Mouse (Mus musculus) layer of hippocampus, adult 9-10 months (tissue): ENCODE measurements around the gene F2rl3.

Experiments used
- DNase-seq: peaks from one replicate; pipeline ENCODE4 v3.0.0; 2022; ENCODE audit warnings: low spot score

F2rl3 gene

DNA sequence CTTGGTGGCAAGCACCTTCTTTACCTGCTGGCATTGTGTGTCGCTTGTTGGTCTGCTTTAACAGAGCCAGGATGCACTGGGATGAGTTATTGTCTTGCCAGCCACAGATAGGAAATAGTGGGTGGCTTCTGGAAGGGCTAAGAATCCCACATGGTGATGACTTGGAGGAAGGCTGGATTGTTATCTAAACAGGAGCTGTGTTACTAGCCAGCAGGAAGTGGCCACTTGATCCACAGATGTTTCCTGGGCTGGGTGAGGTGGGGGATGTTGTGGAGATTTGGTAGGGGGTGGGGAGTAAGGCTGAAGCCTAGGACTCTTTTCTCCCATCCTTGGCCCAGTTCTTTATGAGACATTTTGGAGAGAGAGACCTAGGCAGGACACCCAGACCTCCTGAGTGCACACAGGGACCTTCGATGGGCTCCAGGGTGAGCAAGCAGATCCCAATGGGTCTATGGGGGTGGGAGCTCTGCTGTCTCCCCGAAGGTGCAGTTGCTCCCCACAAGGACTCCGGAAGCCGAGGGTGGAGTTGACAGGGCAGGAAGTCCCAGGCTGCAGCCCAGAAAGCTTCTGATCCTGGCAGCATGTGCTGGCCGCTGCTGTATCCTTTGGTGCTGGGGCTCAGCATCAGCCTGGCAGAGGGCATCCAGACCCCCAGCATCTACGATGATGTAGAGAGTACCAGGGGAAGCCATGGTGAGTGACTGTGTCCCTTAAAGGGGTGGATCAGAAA is at the start of gene F2rl3:
Gene F2rl3, plus strand, starts transcription at position 559 of the 730 bp plus-strand sequence.
- DNase-seq, result no peak

DNA sequence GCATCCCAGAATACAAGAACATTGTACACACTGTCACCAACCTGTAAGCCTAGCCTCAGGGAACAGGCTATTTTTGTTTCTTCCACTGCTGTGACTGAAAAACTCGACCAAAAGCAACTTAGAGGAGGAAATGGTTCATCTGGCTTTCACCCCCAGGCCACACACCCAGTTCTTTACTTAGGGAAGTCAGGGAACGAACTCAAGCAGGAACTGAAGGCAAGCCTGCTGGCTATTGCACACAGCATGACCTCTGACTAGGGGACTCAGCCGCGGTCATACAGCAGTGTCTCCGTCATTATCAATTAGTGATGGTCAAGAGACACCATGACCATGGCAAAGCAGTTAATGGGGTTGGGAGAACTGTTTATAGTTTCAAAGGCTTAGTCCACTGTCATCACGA is 49.1 kb upstream of the F2rl3 start:
- DNase-seq, result no peak

DNA sequence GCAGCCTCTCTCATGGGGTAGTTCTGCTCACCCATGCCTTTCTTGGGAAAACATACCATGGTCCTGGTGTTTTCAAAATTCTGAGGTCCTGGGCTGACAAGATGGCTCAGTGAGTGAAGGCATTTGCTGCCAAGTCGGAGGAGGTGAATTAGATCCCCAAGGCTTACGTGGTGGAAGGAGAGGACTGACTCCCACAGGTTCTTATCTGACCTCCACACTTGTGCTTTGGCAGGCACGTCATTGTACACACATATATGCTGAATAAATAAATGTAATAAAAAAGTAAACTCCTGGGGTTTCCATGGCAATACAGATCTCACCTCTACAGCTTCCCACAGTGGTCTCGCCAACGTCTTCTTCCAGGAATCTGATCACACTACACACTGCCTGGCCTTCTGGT is 45.1 kb upstream of the F2rl3 start:
- no peak for DNase-seq

DNA sequence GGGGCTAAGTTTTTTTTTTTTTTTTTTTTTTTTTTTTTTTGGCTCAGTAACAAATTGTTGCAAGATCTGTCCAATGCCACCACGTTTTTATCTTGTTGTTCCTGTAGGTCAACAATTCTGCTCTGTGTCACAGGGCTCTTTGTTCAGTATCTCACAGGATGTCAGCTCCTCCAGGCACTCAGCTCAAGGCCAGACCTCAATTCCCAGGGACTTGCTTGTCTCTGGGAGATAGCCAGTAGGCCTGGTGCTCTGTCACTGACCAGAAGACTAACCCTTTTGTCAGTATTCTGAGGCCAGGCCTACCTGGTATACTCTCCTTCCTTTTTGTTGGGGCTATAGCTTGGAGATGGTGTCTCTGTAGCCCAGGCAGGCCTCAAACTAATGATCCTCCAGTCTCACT is 41.1 kb upstream of the F2rl3 start:
- no peak for DNase-seq

DNA sequence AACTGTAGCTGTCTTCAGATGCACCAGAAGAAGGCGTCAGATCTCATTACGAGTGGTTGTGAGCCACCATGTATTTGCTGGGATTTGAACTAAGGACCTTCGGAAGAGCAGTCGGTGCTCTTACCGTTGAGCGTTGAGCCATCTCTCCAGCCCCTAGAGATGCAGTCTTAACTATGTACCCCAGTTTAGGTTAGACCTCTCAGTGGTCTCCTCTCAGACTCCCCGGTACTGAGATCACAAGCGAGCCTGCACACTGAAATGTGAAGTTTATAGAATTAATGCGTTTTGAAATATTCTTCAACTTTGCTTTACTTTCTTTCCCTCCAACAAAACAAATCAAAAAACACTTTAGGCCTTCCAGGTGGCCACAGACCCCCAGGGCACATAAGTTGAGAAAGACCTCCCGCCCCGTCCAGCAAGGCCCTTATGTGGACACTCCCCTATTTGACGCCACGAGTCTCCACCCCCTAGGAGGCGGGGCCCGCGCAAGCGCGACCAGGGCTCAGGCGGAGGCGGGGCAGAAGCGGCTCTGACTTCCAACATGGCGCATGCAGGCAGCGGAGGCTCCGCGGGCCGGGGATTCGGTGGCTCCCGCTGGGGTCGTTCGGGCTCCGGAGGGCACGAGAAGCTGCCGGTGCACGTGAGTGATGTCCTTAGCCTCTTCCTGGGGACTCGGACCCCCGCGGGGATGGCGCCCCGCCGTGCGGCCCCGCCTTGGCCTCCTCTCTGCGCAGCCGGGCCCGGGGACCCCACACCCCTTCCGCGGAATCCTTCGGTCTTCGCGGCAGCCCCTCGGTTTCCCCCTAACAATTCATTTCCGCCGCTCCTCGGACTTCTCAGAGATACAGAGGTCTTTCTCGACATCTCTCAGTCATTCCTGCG is 38.7 kb upstream of the F2rl3 start, which contains the start of gene Sin3b:
Gene Sin3b, plus strand, starts transcription at position 517 of the 882 bp plus-strand sequence.
- DNase-seq, result peak; percentile 63

DNA sequence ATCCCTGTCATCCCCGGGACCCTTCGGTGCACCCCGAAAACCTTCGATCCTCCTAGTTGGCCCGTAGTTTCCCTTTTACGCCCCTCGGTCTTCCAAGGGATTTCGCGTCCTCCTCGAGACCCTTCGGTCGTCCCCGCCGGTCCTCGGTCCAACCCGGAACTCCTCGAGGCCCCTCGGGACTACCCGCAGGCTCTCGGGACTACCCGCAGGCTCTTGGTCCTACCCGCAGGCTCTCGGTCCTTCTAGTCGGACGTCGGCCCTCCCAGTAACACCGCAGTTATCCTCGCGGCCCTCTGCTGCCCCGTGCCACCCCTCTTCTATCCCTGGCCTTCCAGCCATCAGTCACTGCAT is 38.1 kb upstream of the F2rl3 start:
- no peak for DNase-seq

DNA sequence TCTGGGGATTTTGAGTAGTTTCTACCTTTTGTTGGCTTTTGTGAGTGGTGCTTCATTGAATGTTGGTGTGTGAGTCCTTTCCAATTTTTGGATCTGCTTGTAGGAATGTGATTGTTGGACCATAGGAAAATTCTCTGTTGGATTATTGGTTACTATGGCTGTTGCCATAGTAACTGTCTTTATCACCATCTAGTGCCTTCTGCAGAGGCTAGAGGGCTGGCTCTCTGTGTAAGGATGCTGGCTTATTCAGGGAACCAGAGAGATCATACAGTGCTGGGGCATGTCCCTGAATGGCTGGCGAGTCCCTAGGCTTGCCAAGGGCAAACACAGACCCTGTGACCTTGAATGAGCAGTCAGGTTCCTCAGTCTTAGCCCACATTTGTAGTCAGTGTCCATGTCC is 33.0 kb upstream of the F2rl3 start:
- no peak for DNase-seq

DNA sequence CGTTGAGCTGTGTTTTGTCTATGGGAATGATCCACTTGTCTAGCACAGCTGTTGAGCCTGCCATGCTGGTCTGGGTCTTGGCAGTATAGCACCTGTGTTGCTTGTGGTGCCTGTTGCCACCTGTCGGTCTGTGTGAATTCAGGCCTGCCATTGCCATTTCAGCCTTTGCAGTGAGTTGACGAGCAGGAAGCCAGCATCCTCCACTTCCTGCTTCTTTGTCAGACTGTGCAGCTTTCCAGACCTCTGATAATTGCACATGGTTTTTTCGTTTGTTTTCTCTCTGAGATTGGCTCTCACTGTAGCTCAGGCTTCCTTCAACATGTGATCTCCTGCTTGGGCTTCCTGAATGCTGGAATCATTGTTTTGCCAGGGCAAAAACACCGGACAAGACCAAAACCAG is 26.7 kb upstream of the F2rl3 start:
- DNase-seq, result no peak

DNA sequence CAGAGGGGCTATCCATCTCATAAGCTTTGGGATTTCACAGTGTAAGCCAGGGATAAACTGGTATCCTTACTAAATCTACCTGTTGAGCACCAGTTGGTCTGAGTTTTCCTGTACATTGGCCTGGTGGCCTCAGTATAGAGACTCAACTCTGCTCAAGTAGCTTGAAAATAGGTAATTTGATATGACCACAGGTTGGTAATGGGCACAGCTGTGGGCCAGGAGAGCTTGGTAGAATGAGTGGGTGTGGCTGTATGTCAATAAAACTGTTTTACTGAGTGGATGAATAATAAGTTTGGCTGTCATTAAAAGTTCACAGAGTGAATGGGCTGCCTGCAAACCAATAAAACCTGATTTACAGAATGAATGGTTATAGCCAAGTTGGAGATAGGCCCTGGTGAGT is 24.8 kb upstream of the F2rl3 start:
- DNase-seq, result no peak

DNA sequence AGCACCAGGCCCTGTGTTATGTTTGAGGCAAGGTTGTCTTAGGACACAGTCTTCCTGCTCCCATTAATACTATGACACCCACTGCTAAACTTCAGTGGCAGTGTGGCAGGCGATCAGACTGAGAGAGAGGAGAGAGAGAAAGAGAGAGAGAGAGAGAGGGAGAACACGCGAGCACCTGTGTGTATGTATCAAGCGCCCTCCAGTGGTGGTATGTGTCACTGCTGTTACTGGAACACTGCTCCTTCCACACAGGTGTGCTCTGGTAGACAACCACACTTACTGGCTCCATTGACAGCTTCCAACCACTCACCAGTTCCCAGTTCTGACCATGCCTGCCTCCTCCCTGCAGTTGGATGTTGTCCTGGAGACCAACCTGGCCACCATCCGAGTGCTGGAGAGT is 15.6 kb upstream of the F2rl3 start:
- no peak for DNase-seq

DNA sequence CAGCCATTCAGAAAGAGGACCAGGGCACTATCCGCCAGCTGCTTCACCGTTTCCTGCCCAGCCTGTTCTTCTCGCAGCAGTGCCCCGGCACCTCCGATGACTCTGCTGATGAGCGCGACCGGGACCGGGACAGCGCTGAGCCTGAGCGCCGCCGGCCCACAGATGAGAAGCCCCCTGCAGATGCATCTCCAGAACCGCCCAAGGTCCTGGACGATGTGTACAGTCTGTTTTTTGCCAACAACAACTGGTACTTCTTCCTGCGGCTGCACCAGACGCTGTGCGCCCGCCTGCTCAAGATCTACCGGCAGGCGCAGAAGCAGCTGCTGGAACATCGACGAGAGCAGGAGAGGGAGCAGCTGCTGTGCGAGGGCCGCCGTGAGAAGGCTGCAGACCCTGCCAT is 11.8 kb upstream of the F2rl3 start:
- DNase-seq, result no peak

DNA sequence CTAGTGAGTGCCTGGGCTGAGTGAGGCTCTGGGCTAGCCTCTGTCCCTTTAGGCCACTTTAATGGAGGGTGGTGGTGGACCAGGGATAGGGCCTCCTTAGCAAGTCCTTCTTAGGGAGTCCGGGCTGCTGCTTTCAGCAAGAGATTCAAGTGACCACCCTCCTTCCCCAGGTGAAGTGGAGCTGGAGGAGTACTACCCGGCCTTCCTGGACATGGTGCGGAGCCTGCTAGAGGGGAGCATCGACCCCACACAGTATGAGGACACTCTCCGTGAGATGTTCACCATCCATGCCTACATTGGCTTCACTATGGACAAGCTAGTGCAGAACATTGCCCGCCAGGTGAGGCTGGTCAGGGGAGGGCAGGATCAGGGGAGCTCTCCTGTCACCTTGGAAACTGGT is 11.4 kb upstream of the F2rl3 start:
- DNase-seq, result no peak

DNA sequence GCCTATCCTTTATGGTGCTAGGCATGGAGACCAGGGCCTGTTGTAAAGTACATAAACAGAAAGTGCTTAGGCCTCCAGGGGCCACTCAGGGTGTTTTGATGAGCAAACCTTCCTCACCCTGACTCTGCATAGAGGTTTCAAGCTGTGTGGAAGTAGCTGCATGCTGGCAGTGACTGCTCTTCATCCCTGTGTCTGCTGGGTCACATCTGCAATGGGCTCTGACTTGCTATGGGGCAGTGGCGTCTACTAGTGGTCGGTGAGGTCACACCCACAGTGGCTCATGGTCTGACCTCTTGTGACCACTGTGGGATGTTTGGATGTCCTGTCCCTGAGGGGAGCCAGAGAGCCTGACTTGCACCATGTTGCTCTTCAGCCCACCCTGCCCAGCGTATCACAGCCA is 10.6 kb upstream of the F2rl3 start:
- DNase-seq, result no peak

DNA sequence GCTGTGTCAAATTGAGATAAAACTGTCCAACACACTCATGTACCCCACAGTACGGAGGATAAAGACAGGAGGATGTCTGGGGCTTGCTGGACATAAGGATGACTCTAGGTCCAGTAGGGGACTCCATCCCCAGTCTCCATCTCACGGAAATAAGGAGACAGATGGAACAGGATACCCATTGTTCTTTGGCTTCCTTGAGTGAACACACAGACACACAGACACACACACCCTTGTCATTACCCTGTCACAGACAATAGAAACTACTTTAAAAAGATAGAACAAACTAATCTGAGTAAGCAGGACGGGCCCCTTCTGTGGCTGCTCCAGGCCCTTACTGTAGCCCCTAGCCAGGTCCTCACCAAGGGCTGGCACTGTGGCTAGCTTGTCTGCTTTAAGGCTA is 9.4 kb upstream of the F2rl3 start:
- DNase-seq, result no peak

DNA sequence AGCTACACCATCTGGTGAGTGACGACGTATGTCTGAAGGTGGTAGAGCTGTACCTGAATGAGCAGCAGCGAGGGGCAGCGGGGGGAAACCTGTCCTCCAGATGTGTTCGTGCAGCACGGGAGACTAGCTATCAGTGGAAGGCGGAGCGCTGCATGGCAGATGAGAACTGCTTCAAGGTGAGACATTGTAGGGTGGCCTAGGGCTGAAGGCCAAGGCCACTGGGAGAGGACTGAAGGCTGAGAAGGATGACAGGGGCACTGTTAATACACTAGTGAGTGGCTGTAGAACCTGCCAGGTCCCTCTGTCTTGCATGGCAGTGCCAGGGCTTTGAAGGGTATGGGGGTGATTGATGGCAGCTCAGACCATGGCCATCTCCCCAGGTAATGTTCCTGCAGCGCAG is 8.5 kb upstream of the F2rl3 start:
- DNase-seq, result no peak

DNA sequence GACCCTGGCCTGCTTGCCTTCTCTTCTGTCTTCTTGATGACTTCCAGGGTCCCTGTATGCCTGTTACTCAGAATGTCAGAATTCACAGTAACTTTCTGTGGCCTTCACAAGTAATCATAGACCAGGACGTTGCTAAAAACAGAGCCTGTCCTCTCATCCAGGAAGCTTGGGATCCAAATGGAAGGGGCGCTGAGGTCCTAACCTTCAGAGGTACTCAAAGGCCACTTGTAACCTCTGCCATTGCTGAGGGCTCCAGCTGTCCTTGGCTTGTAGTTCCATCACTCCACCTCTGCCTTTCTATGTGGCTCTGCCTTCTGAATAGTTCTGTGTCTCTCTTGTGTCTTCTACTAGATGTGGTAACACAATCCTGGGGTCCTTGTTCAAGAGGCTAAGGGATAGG is 7.9 kb upstream of the F2rl3 start:
- no peak for DNase-seq

DNA sequence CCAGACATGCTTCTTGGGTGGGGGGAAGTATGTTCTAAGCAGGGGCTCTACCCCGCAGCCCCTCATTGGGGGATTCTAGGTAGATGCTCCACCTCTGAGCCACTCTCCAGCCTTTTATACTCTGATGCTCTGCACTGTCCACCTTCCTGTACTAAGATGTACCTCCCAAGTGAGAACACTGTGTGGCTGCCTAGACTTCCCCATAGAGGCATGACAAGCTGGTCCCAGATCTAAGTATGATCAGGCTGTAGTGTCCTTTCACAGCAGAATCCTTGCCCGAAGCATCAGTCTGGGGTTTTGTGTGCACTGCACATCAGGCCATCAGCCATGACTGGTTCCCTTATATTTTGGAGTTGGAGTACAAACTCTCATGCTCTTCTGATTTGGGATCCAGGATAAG is 5.6 kb upstream of the F2rl3 start:
- DNase-seq, result no peak

DNA sequence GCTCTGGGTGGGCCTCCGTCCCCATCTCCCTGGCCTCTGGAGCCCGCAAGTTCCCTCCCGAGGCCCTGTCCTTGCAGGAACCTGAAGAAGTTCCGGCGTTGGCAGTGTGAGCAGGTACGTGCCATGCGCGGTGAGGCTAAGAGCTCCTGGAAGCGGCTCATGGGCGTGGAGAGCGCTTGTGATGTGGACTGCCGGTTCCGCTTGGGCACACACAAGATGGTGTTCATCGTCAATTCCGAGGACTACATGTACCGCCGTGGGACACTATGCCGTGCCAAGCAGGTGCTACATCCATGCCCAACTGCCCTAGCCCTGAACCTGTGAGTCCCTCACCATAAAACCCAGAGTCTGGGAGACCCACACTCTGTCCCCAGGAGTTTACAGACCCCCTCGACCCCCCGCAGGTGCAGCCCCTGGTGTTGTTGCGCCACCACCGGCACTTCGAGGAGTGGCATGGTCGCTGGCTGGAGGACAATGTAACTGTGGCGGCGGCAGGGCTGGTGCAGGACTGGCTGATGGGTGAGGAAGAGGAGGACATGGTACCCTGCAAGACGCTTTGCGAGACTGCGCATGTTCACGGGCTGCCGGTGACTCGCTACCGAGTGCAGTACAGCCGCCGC is 4.8 kb upstream of the F2rl3 start:
- no peak for DNase-seq

DNA sequence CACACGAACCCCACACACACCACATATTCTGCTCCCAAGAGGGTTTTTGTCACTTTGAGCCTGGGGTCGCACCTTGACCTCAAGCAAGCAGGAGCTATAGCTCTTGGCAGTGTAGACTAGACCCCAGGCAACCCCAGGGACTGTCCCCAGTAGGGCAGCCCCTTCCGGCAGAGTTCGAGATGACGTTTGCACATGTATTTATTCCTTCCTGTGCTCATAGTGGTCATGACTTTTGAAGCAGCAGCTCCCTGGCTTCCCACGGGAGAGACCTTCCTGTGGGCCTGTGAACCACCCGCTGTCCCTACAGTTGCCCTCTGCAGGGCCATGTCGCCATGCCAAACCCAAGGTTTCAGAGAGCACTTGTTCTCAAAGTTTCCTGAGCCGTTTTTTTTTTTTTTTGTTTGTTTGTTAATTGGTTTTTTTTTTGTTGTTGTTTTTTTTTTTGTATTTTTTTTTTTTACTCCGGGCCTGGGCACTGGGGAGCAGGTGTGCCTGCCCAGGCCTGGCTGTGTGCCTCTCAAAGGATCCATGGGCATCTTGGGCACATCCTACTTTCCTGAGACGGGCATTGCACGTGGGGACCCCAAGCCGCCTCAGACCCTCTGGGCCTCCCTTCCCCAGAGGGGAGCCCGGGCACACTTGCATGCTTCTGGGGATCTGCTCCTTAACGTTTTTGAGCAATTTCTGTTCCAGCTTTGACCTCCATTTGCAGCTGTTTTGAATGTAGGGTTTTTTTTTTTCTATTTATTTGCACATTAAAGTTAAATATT is 4.1 kb upstream of the F2rl3 start:
- DNase-seq, result no peak

DNA sequence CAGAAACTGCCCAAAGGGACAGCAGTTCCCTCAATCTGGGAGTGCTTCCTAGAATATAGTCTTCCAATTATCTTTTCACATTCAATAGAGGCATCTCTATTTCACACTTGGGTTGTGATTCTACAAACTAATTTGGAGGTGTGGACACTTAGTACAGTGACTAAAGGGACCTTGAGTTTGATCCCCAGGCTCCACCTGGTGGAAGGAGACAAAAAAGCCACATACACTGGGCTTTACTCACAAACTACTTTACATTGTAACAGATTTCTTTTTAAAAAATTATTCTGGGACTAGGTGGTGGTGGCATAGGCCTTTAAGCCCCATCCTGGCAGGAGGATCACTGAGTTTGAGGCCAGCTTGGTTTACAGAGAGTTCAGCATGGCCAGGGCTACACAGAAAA is 3.4 kb upstream of the F2rl3 start:
- no peak for DNase-seq

DNA sequence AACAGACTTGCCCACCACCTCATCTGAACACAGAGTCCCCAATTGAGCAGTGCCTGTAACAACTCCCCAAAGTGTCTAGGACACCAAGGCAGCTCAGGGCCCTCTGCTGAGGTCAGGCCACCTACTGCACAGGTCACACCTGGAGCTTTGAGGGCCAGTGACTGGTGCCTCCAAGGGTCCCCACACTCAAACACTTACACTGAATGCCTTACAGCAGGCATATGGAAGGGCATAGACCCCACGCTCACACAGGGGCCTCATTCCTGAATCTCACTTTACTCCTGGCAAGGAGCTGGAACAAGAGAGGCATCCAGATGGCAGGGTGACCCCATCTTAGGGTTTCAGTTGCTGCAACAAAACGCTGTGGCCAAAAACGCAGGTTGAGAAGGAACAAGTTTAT is 1.5 kb upstream of the F2rl3 start:
- no peak for DNase-seq

DNA sequence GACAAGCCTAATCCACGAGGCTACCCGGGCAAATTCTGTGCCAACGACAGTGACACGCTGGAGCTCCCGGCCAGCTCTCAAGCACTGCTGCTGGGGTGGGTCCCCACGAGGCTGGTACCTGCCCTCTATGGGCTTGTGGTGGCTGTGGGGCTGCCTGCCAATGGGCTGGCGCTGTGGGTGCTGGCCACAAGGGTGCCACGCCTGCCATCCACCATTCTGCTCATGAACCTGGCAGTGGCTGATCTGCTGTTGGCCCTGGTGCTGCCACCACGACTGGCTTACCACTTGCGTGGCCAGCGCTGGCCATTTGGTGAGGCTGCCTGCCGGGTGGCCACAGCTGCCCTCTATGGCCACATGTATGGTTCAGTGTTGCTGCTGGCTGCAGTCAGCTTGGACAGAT is 626 bp downstream of the F2rl3 start:
- DNase-seq, result no peak
